Mouse (Mus musculus) CH12.LX (cell line): Measurements from ENCODE around the gene Lmo1. TPM values are rescaled to one million over a fixed set of nuclear protein-coding genes. Genes with fewer than 3 reads are reported as not detected.
"Not testable (repeated sequence)": the region's sequence is repeated elsewhere in the genome, so short reads cannot be mapped to it uniquely, and the experiment has no call there.

Experiments used
- DNase-seq: peaks from one replicate; pipeline ENCODE4 v3.0.0-alpha.2; 2013; ENCODE audit errors: extremely low read depth
- H3K27ac ChIP-seq: 2 replicates; pipeline ENCODE4 v1.5.1; 2012; ENCODE audit warnings: low read depth, mild to moderate bottlenecking, control low read depth, moderate library complexity; ENCODE audit not compliant: insufficient read depth
- H3K27me3 ChIP-seq: replicated peaks from 2 replicates; pipeline ENCODE3; 2012; ENCODE audit warnings: inconsistent platforms
- H3K36me3 ChIP-seq, 2 experiments: replicated peaks in 1 of 2; 2 replicates each; pipeline versions ENCODE3 to v1.6.1; 2012; ENCODE audit warnings: inconsistent platforms in 1 of 2, low read length in 1 of 2, mild to moderate bottlenecking in 1 of 2, mixed read lengths in 1 of 2, moderate library complexity in 1 of 2; ENCODE audit not compliant: control insufficient read depth in 1 of 2, insufficient read depth in 1 of 2
- H3K4me1 ChIP-seq, 2 experiments: 2 replicates each; pipeline ENCODE4 v1.6.1; 2012; ENCODE audit warnings: inconsistent platforms in 1 of 2, moderate library complexity in 1 of 2; ENCODE audit not compliant: insufficient read depth in 2 of 2, control insufficient read depth in 1 of 2
- H3K4me2 ChIP-seq: 2 replicates; pipeline ENCODE4 v1.6.1; 2012; ENCODE audit warnings: low read depth, mild to moderate bottlenecking, control low read depth; ENCODE audit not compliant: poor library complexity, insufficient read depth, severe bottlenecking
- H3K4me3 ChIP-seq, 3 experiments: fragments of 150-350 bp in 1 of 3; sonication (generic) in 1 of 3; replicated peaks in 1 of 3; 2 replicates each; pipeline versions ENCODE3 to v1.5.1; 2011 to 2012; ENCODE audit warnings: low read depth in 2 of 3, low read length in 2 of 3, mild to moderate bottlenecking in 2 of 3, moderate library complexity in 2 of 3, control low read depth in 1 of 3, improper control_type of control experiment in 1 of 3, inconsistent platforms in 1 of 3, mixed read lengths in 1 of 3; ENCODE audit not compliant: poor library complexity in 1 of 3
- H3K79me2 ChIP-seq: replicated peaks from 2 replicates; pipeline ENCODE4 v1.6.1; 2012; ENCODE audit warnings: mild to moderate bottlenecking, moderate library complexity; ENCODE audit not compliant: control insufficient read depth, poor library complexity, insufficient read depth, severe bottlenecking; ENCODE audit errors: extremely low read depth
- H3K9ac ChIP-seq: 2 replicates; pipeline ENCODE4 v1.6.1; 2012; ENCODE audit warnings: low read depth, mild to moderate bottlenecking, control low read depth, moderate library complexity; ENCODE audit not compliant: insufficient read depth
- H3K9me3 ChIP-seq: replicated peaks from 2 replicates; pipeline ENCODE3; 2012; ENCODE audit warnings: low read length, inconsistent platforms, mixed read lengths
- BHLHE40 ChIP-seq: IDR thresholded peaks from 2 replicates; pipeline ENCODE4 v1.6.1; 2011; ENCODE audit warnings: mild to moderate bottlenecking, low read depth, low read length, improper control_type of control experiment
- CTCF ChIP-seq, 2 experiments: IDR thresholded peaks in 1 of 2; conservative IDR thresholded peaks in 1 of 2; 2 replicates each; pipeline ENCODE4 v1.5.1; 2011 to 2012; ENCODE audit warnings: low read depth in 2 of 2, low read length in 2 of 2, improper control_type of control experiment in 1 of 2, inconsistent platforms in 1 of 2, mild to moderate bottlenecking in 1 of 2, moderate library complexity in 1 of 2
- GABPA ChIP-seq: IDR thresholded peaks from 2 replicates; pipeline ENCODE4 v1.6.1; 2012; ENCODE audit warnings: low read depth, low read length, improper control_type of control experiment, inconsistent platforms; ENCODE audit not compliant: insufficient replicate concordance
- KAT2A ChIP-seq: IDR thresholded peaks from 2 replicates; pipeline ENCODE4 v1.6.1; 2012; ENCODE audit warnings: low read length, improper control_type of control experiment, inconsistent platforms; ENCODE audit not compliant: insufficient replicate concordance
- MEF2A ChIP-seq: IDR thresholded peaks from 2 replicates; pipeline ENCODE4 v1.6.1; 2014; ENCODE audit warnings: low read depth, mild to moderate bottlenecking, inconsistent platforms, low read length, improper control_type of control experiment, borderline replicate concordance
- MXI1 ChIP-seq: IDR thresholded peaks from 2 replicates; pipeline ENCODE4 v1.6.1; 2011; ENCODE audit warnings: mild to moderate bottlenecking, low read depth, low read length, improper control_type of control experiment
- POLR2A ChIP-seq: IDR thresholded peaks from 2 replicates; pipeline ENCODE4 v1.6.1; 2011; ENCODE audit warnings: low read depth, mild to moderate bottlenecking, improper control_type of control experiment, low read length
- RAD21 ChIP-seq: IDR thresholded peaks from 2 replicates; pipeline ENCODE4 v1.6.1; 2011; ENCODE audit warnings: low read depth, mild to moderate bottlenecking, low read length, improper control_type of control experiment, moderate library complexity
- UBTF ChIP-seq: IDR thresholded peaks from 2 replicates; pipeline ENCODE4 v1.6.1; 2012; ENCODE audit warnings: low read depth, mild to moderate bottlenecking, inconsistent platforms, low read length, improper control_type of control experiment, moderate library complexity
- ZC3H11A ChIP-seq: IDR thresholded peaks from 2 replicates; pipeline ENCODE4 v1.6.1; 2012; ENCODE audit warnings: low read depth, mild to moderate bottlenecking, inconsistent platforms, low read length, improper control_type of control experiment
- ZMIZ1 ChIP-seq: IDR thresholded peaks from 2 replicates; pipeline ENCODE4 v1.6.1; 2012; ENCODE audit warnings: low read depth, mild to moderate bottlenecking, inconsistent platforms, low read length, improper control_type of control experiment
- dilution Hi-C: fragments of 300-500 bp; cut with MboI; formaldehyde crosslinking; loops from 2 replicates; pipeline ENCODE4 v1.14.3; 2020; ENCODE audit warnings: low sequenced_read_pairs; ENCODE audit not compliant: extremely low pct_unique_long_range_greater_than_20kb, extremely low pct_ligation_motif_present
- in situ Hi-C: fragments of 300-500 bp; cut with MboI; formaldehyde crosslinking; loops from 3 replicates; pipeline ENCODE4 v1.14.3; 2019; ENCODE audit warnings: low sequenced_read_pairs, low pct_ligation_motif_present, low pct_unique_long_range_greater_than_20kb, mixed read lengths
- polyA plus RNA-seq: library from polyadenylated mRNA; unstranded; fragments of >175 nt; gene quantifications from 2 replicates; pipeline ENCODE4 v1.2.1, GENCODE M21; 2012; ENCODE audit warnings: low read depth; ENCODE audit not compliant: insufficient read length
- total RNA-seq, 2 experiments: library from RNA; depleted of rRNA; stranded (reverse); fragments of 300-350 nt in 1 of 2; fragments of >200 nt in 1 of 2; gene quantifications; 2 replicates each; pipeline ENCODE4 v1.2.3; 2012 to 2014

Gene Lmo1
- total and polyA plus RNA-seq, 3 experiments = 0.30 TPM; not detected in 2

DNA sequence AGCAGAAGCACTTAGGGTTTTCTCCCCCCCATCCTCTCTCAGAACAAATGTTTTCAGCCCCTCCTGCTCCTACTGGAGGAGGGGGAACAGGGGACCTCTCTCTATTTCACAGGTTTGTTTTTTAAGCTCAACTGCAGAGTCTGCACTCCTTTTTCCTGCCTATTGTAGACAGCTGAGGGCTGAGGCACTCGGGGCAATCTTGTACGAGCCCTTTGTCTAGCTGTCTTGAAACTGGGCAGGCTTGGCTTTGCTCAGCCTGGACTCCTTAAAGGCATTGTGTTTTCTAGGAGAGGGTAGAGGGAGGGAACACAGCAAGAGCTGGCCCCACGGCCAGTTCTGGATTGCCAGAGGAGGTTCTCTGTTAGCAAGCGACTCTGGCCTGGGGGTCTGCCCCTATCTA, 59.5 kb downstream of the Lmo1 start:
- DNase-seq, H3K27ac ChIP-seq, dilution Hi-C loops, in situ Hi-C loops, H3K4me1 ChIP-seq, H3K9me3 ChIP-seq, H3K9ac ChIP-seq, H3K36me3 ChIP-seq, H3K4me2 ChIP-seq, H3K4me3 ChIP-seq, H3K79me2 ChIP-seq: not testable (repeated sequence)
- H3K27me3 ChIP-seq = peaks cover 65% of the 10 kb centered on the region

DNA sequence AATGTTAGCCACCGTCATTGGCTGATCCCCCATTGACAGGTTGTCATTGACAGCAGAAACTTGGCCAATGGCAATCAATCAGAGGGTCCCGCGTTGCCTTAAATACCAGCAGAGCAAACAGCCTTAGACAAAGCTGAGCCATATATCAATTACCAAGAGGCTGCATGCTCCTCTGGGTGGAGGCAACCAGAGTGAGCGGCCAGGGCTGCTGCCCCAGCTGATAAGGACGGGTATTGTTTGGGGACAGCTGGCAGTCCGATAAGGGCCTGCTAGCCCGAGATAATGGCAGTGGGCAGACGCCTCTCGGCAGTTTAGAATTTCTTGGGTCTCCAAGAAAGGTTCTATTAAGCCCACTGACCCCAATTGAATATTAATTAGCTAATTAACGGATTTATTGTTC, 60.1 kb downstream of the Lmo1 start:
- H3K27ac ChIP-seq = no peak overlapping the region
- H3K4me3 ChIP-seq = no peak overlapping the region
- no peak overlapping the region for H3K9ac ChIP-seq
- H3K4me1 ChIP-seq = no peaks in the 10 kb centered on the region
- in situ Hi-C loops = no loop called here
- H3K36me3 ChIP-seq = no peaks in the 10 kb centered on the region
- H3K4me2 ChIP-seq = no peak overlapping the region
- no peak for TF ChIP-seq ZC3H11A
- TF ChIP-seq MXI1 = no peak
- TF ChIP-seq UBTF = no peak
- no peak for TF ChIP-seq KAT2A
- dilution Hi-C loops = no loop called here
- H3K79me2 ChIP-seq = no peaks in the 10 kb centered on the region
- peaks cover 68% of the 10 kb centered on the region for H3K27me3 ChIP-seq
- DNase-seq = no peak
- no peaks in the 10 kb centered on the region for H3K9me3 ChIP-seq

DNA sequence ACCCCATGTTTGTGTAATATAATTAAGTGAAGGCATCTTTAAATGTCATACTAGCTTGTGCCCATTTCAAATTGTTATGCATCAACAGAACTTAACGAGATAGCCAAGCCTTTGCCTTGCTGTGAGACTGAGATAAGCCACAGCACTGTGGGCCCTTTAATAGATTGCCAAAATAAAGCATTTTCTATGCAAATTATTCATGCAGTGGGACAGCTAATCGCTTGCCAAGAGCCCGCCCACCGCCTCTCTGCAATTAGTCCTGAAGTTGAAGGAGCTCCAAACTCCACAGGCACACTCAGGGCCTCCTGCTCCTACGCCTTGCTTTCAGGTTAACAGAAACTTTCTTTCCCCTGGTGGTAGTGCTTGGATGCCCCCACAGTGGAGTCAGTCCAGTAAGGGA, 64.0 kb downstream of the Lmo1 start:
- dilution Hi-C loops = no loop called here
- Histone ChIP-seq H3K4me3 (no peak overlapping the region), H3K79me2 (no peaks in the 10 kb centered on the region), H3K36me3 (no peaks in the 10 kb centered on the region), H3K9ac (no peak overlapping the region), H3K27me3 (peaks cover 79% of the 10 kb centered on the region), H3K27ac (no peak overlapping the region), H3K4me1 (no peaks in the 10 kb centered on the region), H3K4me2 (no peak overlapping the region), H3K9me3 (no peaks in the 10 kb centered on the region)
- DNase-seq = no peak
- no peak for TF ChIP-seq MEF2A
- TF ChIP-seq UBTF = no peak
- TF ChIP-seq CTCF (conservative IDR thresholded peaks at IDR 0.05 in 1 of 2, IDR thresholded peaks at IDR 0.05 in 1 of 2; ENCODE audit: low read depth in 2 of 2, low read length in 2 of 2) = no peak
- TF ChIP-seq GABPA = no peak
- no peak for TF ChIP-seq RAD21
- no peak for TF ChIP-seq ZC3H11A
- TF ChIP-seq ZMIZ1 = no peak
- TF ChIP-seq BHLHE40 = no peak
- TF ChIP-seq POLR2A = no peak
- in situ Hi-C loops = no loop called here
